Mouse (Mus musculus) lung, postnatal 0 days (tissue): ENCODE data around the gene Bax. TPM values are rescaled to one million over a fixed set of nuclear protein-coding genes. Genes with fewer than 3 reads are reported as not detected.
"Not testable (repeated sequence)": the region's sequence is repeated elsewhere in the genome, so short reads cannot be mapped to it uniquely, and the experiment has no call there.

Experiments
- ATAC-seq: fragments of 200-750 bp; cut with Nextera tagmentation; 2 replicates; pipeline ENCODE4 v1.8.0; 2017; ENCODE audit warnings: moderate library complexity
- DNase-seq: peaks from one replicate; pipeline ENCODE4 v3.0.0-alpha.2; 2016; ENCODE audit warnings: low spot score
- H3K27ac ChIP-seq: fragments of 300-500 bp; sonication (generic); 2 replicates; pipeline ENCODE4 v1.5.1; 2014; ENCODE audit warnings: antibody characterized with exemption, mild to moderate bottlenecking, low read length, mixed read lengths
- H3K27me3 ChIP-seq: fragments of 300-500 bp; sonication (generic); replicated peaks from 2 replicates; pipeline ENCODE4 v1.6.1; 2014; ENCODE audit warnings: low read length, mixed read lengths; ENCODE audit not compliant: insufficient read depth
- H3K36me3 ChIP-seq: fragments of 300-500 bp; sonication (generic); 2 replicates; pipeline ENCODE4 v1.6.1; 2014; ENCODE audit warnings: low read length, mixed read lengths; ENCODE audit not compliant: insufficient read depth
- H3K4me1 ChIP-seq: fragments of 300-500 bp; sonication (generic); 2 replicates; pipeline ENCODE4 v1.6.1; 2014; ENCODE audit warnings: antibody characterized with exemption, low read depth, low read length, mixed read lengths; ENCODE audit not compliant: insufficient read depth
- H3K4me2 ChIP-seq: fragments of 300-500 bp; sonication (generic); replicated peaks from 2 replicates; pipeline ENCODE4 v1.6.1; 2014; ENCODE audit warnings: low read depth, mild to moderate bottlenecking, low read length, moderate library complexity, mixed read lengths
- H3K4me3 ChIP-seq: fragments of 300-500 bp; sonication (generic); 2 replicates; pipeline ENCODE4 v1.5.1; 2014; ENCODE audit warnings: low read depth, low read length
- H3K9ac ChIP-seq: fragments of 300-500 bp; sonication (generic); replicated peaks from 2 replicates; pipeline ENCODE4 v1.6.1; 2014; ENCODE audit warnings: low read depth, mild to moderate bottlenecking
- H3K9me3 ChIP-seq: fragments of 300-500 bp; sonication (generic); 2 replicates; pipeline ENCODE4 v1.6.1; 2016; ENCODE audit warnings: low read length, mixed read lengths
- CTCF ChIP-seq: IDR thresholded peaks from 2 replicates; pipeline ENCODE4 v1.5.1; 2016; ENCODE audit warnings: antibody characterized with exemption, mild to moderate bottlenecking
- EP300 ChIP-seq: IDR thresholded peaks from 2 replicates; pipeline ENCODE4 v1.6.1; 2016; ENCODE audit warnings: antibody characterized with exemption, mild to moderate bottlenecking, control low read depth
- WGBS: fragments of 180-500 bp; shearing (Covaris S2); extraction: QIAGEN DNeasy Blood & Tissue Kit; methylation state at CpG from one replicate; pipeline ENCODE4 v1.1.7; 2014; 5-methylcytosine and 5-hydroxymethylcytosine counted together
- polyA plus RNA-seq: library from polyadenylated mRNA; unstranded; fragments of >200 nt; fragmentation: Nextera tagmentation; extraction: Ambion mirVana; gene quantifications from 2 replicates; pipeline ENCODE4 v1.2.1, GENCODE M21; 2015

The Bax gene
- polyA plus RNA-seq, 1 experiment from 2014 or later: 155 TPM

DNA sequence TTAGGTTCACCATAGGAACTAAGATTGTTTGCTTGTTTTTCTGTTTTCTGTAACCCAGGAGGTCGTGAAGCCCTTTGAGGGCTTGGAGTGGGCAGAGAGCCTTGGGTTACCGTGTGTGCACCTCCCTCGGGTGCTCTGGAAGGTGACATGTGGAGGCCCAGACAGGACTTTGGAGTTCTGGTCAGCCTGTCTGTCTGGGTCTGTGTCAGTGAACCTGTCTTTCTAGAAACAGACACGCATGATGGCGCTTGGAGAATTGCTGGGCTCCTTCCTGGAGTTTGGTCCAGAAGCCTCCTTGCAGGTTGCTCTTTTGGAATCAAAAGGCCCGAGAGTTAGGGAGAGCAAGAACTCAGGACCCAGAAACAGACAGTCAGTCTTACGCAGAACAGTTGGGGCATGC is 6.3 kb downstream of the Bax start:
- Histone ChIP-seq H3K27me3 (no peaks in the 10 kb centered on the region), H3K4me3 (peak overlapping the region; percentile 71), H3K4me2 (peak overlapping the region; percentile 53), H3K9me3 (no peaks in the 10 kb centered on the region), H3K9ac (no peak overlapping the region; the same call in 1 of the 2 replicates), H3K36me3 (peaks cover 6% of the 10 kb centered on the region; the same call in 1 of the 2 replicates), H3K4me1 (peaks cover 25% of the 10 kb centered on the region; the same call in 1 of the 2 replicates), H3K27ac (peak overlapping the region; percentile 92)
- ATAC-seq: no peak
- TF ChIP-seq EP300 (no peak), CTCF (no peak)
- WGBS: 56% methylated on average over 7 of the region's 7 CpGs
- no peak for DNase-seq

GRCm38 (mm10) chr7:45459564-45460140 is 7.0 kb downstream of the Bax start, which contains the start of gene Ftl1:
TSS of gene Ftl1 (minus strand) at chr7:45459884.
- under 1% methylated on average over 22 of the region's 37 CpGs for WGBS
- peak; percentile 100 for DNase-seq

DNA sequence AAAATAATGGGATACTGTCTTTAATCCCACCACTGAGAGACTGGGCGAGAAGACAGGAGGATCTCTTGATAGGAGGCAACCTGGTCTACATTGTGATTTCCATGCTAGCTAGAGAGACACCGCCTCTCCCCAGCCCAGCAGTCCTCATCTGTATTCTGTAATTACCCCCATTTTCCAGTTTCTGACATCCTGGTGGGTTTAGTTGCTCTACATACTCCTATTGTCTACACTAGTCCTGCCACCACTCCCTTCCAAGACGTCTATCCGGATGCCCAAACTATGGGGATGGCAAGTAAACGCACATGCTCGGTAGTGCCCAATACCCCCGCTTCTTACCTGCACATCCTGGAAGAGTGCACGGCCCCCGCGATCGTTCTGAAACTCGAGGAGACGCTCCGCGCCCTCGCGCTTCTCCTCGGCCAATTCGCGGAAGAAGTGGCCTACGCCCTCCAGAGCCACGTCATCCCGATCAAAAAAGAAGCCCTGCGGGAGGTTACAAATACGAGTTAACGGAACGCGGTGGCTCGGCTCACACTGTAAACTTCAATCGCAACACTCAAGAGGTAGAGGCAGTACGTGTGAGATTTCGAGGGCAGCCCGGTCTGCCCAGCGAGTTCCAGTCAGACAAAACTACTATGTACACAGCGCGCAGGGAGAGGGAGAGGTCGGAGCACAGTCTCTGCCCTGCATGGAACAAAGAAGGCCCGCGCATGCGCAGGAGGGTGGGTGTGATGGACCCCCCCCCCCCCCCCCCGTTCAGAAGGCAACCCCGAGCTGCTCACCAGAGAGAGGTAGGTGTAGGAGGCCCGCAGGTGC is 7.7 kb downstream of the Bax start:
- H3K4me3 ChIP-seq: peak overlapping the region; percentile 71
- peak overlapping the region; percentile 81 for H3K4me2 ChIP-seq
- DNase-seq: peak; percentile 87

More at GRCm38 (mm10) chr7:45459564-45460140, 7.0 kb downstream of the Bax start, which contains the start of gene Ftl1:
- peak within 1 kb of the TSS; percentile 92 for H3K27ac ChIP-seq
- peak; percentile 94 for ATAC-seq
- peak within 1 kb of the TSS; percentile 74 for H3K9ac ChIP-seq
- H3K4me3 ChIP-seq: peak within 1 kb of the TSS; percentile 71
- H3K9me3 ChIP-seq, H3K27me3 ChIP-seq: not testable (repeated sequence)
- TF ChIP-seq EP300: peak; percentile 58
- peaks cover 25% of the 10 kb centered on the region; the same call in 1 of the 2 replicates for H3K4me1 ChIP-seq
- peak within 1 kb of the TSS; percentile 81 for H3K4me2 ChIP-seq
- peaks cover 12% of the 10 kb centered on the region for H3K36me3 ChIP-seq

GRCm38 (mm10) chr7:45457204-45458060 is 9.3 kb downstream of the Bax start:
- no peak for TF ChIP-seq CTCF
- no peak for TF ChIP-seq EP300
- 41% methylated on average over 9 of the region's 10 CpGs for WGBS

More for the DNA sequence above, 7.7 kb downstream of the Bax start:
- peak; percentile 72 for ATAC-seq
- H3K27ac ChIP-seq: peak overlapping the region; percentile 85
- TF ChIP-seq CTCF (no peak), EP300 (0 out of 2 replicates have a peak, but pooled peaks have one; percentile 21)
- WGBS: under 1% methylated on average over 43 of the region's 43 CpGs
- H3K27me3 ChIP-seq: no peaks in the 10 kb centered on the region
- peaks cover 25% of the 10 kb centered on the region; the same call in 1 of the 2 replicates for H3K4me1 ChIP-seq
- H3K36me3 ChIP-seq: peaks cover 19% of the 10 kb centered on the region
- no peaks in the 10 kb centered on the region for H3K9me3 ChIP-seq
- H3K9ac ChIP-seq: peak overlapping the region; percentile 74

DNA sequence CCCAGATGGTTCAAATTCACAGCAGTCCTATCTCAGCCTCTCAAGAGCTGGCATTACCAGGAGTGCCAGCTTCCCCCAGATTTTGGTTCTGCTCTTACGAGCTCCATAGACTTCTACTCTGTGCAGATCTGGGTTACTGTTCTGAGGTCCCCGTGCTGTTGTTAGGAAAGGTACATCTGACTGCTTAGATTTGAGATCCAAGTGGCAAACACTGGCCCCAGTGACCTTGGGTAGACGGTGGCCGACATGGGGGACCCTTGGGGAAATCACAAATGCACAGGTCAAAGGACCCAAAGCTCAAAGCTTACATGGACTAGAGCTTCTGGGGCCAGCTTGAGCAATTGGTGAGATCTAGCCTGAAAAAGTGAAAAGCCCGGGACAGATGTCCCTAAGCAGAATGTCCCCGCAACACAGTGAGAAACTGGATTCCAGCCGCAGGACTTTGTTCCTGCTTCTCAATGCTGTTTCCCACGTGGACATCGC is 9.9 kb downstream of the Bax start:
- WGBS: 40% methylated on average over 9 of the region's 9 CpGs
- Histone ChIP-seq H3K4me1 (peaks cover 25% of the 10 kb centered on the region; the same call in 1 of the 2 replicates), H3K9me3 (no peaks in the 10 kb centered on the region), H3K4me3 (no peak overlapping the region), H3K9ac (no peak overlapping the region), H3K27ac (no peak overlapping the region), H3K36me3 (peaks cover 16% of the 10 kb centered on the region; the same call in 1 of the 2 replicates), H3K4me2 (peak overlapping the region; percentile 81; the same call in 1 of the 2 replicates), H3K27me3 (no peaks in the 10 kb centered on the region)
- ATAC-seq: no peak
- TF ChIP-seq CTCF: no peak
- no peak for TF ChIP-seq EP300
- no peak for DNase-seq

More at GRCm38 (mm10) chr7:45457204-45458060, 9.3 kb downstream of the Bax start:
- Histone ChIP-seq H3K9ac (0 out of 2 replicates have a peak overlapping the region, but pooled peaks have one; percentile 74), H3K36me3 (peaks cover 16% of the 10 kb centered on the region; the same call in 1 of the 2 replicates), H3K4me2 (peak overlapping the region; percentile 81), H3K9me3 (no peaks in the 10 kb centered on the region), H3K4me1 (peaks cover 25% of the 10 kb centered on the region; the same call in 1 of the 2 replicates), H3K27me3 (no peaks in the 10 kb centered on the region), H3K27ac (no peak overlapping the region), H3K4me3 (peak overlapping the region; percentile 15; the same call in 1 of the 2 replicates)
- no peak for ATAC-seq
- peak; percentile 42 for DNase-seq
